Mouse (Mus musculus) MEL (cell line): ENCODE measurements at regions not wholly inside any gene's neighbourhood (a gene's known extent, or its start where the extent isn't known, plus 50 kb on each side); places are given as distances from the start of the nearest gene placed in this dataset.

Experiments
- CTCF ChIP-seq, 3 experiments: IDR thresholded peaks in 2 of 3; conservative IDR thresholded peaks in 1 of 3; 2 replicates each; pipeline ENCODE4 v1.5.1; 2011 to 2012; ENCODE audit warnings: low read length in 3 of 3, low read depth in 2 of 3, mild to moderate bottlenecking in 2 of 3, improper control_type of control experiment in 1 of 3, inconsistent platforms in 1 of 3, mixed read lengths in 1 of 3, moderate library complexity in 1 of 3; ENCODE audit not compliant: control insufficient read depth in 1 of 3, insufficient read depth in 1 of 3, poor library complexity in 1 of 3, severe bottlenecking in 1 of 3
- GATA1 ChIP-seq: IDR thresholded peaks from 2 replicates; pipeline ENCODE4 v1.6.1; 2011; ENCODE audit warnings: low read depth, low read length, improper control_type of control experiment
- MEF2A ChIP-seq: IDR thresholded peaks from 2 replicates; pipeline ENCODE4 v1.6.1; 2014; ENCODE audit warnings: low read depth, mild to moderate bottlenecking, inconsistent platforms, low read length, improper control_type of control experiment; ENCODE audit not compliant: poor library complexity, insufficient replicate concordance, severe bottlenecking; ENCODE audit errors: extremely low read depth
- NELFE ChIP-seq: IDR thresholded peaks from 2 replicates; pipeline ENCODE4 v1.6.1; 2011; ENCODE audit warnings: low read depth, low read length, improper control_type of control experiment
- POLR2AphosphoS2 ChIP-seq: IDR thresholded peaks from 2 replicates; pipeline ENCODE4 v1.6.1; 2011; ENCODE audit warnings: low read length, improper control_type of control experiment
- RCOR1 ChIP-seq: IDR thresholded peaks from 2 replicates; pipeline ENCODE4 v1.6.1; 2012; ENCODE audit warnings: low read depth, mild to moderate bottlenecking, inconsistent platforms, low read length, improper control_type of control experiment
- TBP ChIP-seq: IDR thresholded peaks from 2 replicates; pipeline ENCODE4 v1.8.0; 2011; ENCODE audit warnings: low read depth, low read length, improper control_type of control experiment
- TCF12 ChIP-seq: IDR thresholded peaks from 2 replicates; pipeline ENCODE4 v1.6.1; 2014; ENCODE audit warnings: low read depth, mild to moderate bottlenecking, inconsistent platforms, low read length, improper control_type of control experiment, moderate library complexity

DNA sequence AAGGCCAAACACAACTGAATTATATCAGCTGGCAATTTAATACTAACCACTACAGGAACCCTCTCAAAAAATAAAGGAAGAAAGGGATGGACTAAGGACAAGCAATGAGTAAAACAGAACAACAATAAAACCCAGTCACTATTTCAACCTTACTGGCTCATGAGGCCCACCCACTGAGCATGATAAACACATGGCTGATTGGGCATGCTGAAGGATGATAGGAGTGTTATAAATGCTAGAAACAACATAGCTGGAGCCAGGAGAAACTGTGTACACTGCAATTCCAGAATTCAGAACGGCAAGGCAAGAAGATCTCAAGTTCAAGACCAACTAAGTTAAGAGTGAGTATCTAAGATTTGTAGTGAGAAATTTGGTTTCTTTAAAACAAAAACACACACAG, 66.1 kb upstream of the Ptgs2 start:
- TF ChIP-seq TBP: no peak
- no peak for TF ChIP-seq RCOR1
- 0 out of 2 replicates have a peak, but pooled peaks have one; percentile 25 for TF ChIP-seq GATA1
- no peak for TF ChIP-seq CTCF (IDR thresholded peaks at IDR 0.05 in 2 of 3, conservative IDR thresholded peaks at IDR 0.05 in 1 of 3; ENCODE audit: control insufficient read depth in 1 of 3, insufficient read depth in 1 of 3, low read depth in 2 of 3, low read length in 3 of 3, poor library complexity in 1 of 3, severe bottlenecking in 1 of 3)
- TF ChIP-seq POLR2AphosphoS2: no peak
- no peak for TF ChIP-seq TCF12
- TF ChIP-seq NELFE: no peak
- TF ChIP-seq MEF2A: no peak
